Mouse (Mus musculus): ENCODE measurements at regions not wholly inside any gene's neighbourhood (a gene's known extent, or its start where the extent isn't known, plus 50 kb on each side); places are given as distances from the start of the nearest gene placed in this dataset.
A peak's percentile ranks its signal among the peaks of the same experiment; 100 is the strongest.

GRCm38 (mm10) chr2:128377176-128377575 is 213.8 kb upstream of the Spdye4c start:
- ATAC-seq (ENCODE audit: insufficient number of reproducible peaks, insufficient read depth, low FRiP score, low read depth): 0 out of 2 replicates have a peak, but pooled peaks have one; percentile 33
- 65% methylated on average over 6 of the region's 6 CpGs for WGBS
- H3K27ac ChIP-seq (ENCODE audit: low read length): no peak overlapping the region

GRCm38 (mm10) chr2:128377680-128378079 is 213.3 kb upstream of the Spdye4c start:
- no peak overlapping the region for H3K9ac ChIP-seq (replicated peaks; ENCODE audit: low read depth, low read length)
- H3K27me3 ChIP-seq (ENCODE audit: control insufficient read depth, insufficient read depth, low read length): no peaks in the 10 kb centered on the region
- no peak overlapping the region for H3K27ac ChIP-seq (ENCODE audit: low read length)
- no peak for ATAC-seq (ENCODE audit: insufficient number of reproducible peaks, insufficient read depth, low FRiP score, low read depth)
- H3K36me3 ChIP-seq (ENCODE audit: control insufficient read depth, insufficient read depth, low read length): no peaks in the 10 kb centered on the region
- WGBS: 56% methylated on average over 10 of the region's 10 CpGs
- H3K9me3 ChIP-seq (ENCODE audit: control insufficient read depth, low read depth, low read length): no peaks in the 10 kb centered on the region
- no peak overlapping the region for H3K4me3 ChIP-seq (ENCODE audit: low read depth, low read length)
- H3K4me2 ChIP-seq (replicated peaks; ENCODE audit: low read depth, low read length): no peak overlapping the region
- no peaks in the 10 kb centered on the region for H3K4me1 ChIP-seq (ENCODE audit: control insufficient read depth, insufficient read depth, low read length)

More at GRCm38 (mm10) chr2:128377176-128377575, 213.8 kb upstream of the Spdye4c start:
- Histone ChIP-seq H3K4me3 (ENCODE audit: low read depth, low read length) (no peak overlapping the region), H3K9me3 (ENCODE audit: control insufficient read depth, low read depth, low read length) (no peaks in the 10 kb centered on the region), H3K27me3 (ENCODE audit: control insufficient read depth, insufficient read depth, low read length) (no peaks in the 10 kb centered on the region), H3K9ac (replicated peaks; ENCODE audit: low read depth, low read length) (no peak overlapping the region), H3K4me1 (ENCODE audit: control insufficient read depth, insufficient read depth, low read length) (no peaks in the 10 kb centered on the region), H3K36me3 (ENCODE audit: control insufficient read depth, insufficient read depth, low read length) (no peaks in the 10 kb centered on the region), H3K4me2 (replicated peaks; ENCODE audit: low read depth, low read length) (no peak overlapping the region)

DNA sequence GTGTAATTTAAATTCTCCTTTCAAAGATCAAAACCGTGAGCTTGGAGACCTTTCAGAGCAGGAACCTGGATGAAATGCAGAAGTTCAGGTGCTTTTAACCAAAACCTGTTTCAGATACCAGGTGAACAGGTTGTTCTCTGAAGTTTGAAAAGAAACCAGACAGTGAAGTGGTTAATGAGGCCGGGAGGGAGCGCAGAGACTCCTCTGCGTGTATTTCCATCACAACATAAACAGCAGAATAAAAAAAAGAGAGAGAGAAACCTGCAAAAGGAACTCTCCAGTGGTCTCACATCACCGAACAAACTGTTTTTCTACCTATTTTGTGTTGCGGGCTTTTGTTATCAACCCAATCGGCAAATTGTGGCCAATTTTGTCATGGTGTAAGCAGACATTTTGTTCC is 212.6 kb upstream of the Spdye4c start:
- Histone ChIP-seq H3K36me3 (ENCODE audit: control insufficient read depth, insufficient read depth, low read length) (no peaks in the 10 kb centered on the region), H3K9ac (replicated peaks; ENCODE audit: low read depth, low read length) (no peak overlapping the region), H3K4me1 (ENCODE audit: control insufficient read depth, insufficient read depth, low read length) (no peaks in the 10 kb centered on the region), H3K27me3 (ENCODE audit: control insufficient read depth, insufficient read depth, low read length) (no peaks in the 10 kb centered on the region), H3K4me2 (replicated peaks; ENCODE audit: low read depth, low read length) (no peak overlapping the region), H3K27ac (ENCODE audit: low read length) (no peak overlapping the region), H3K9me3 (ENCODE audit: control insufficient read depth, low read depth, low read length) (no peaks in the 10 kb centered on the region), H3K4me3 (ENCODE audit: low read depth, low read length) (no peak overlapping the region)
- no peak for ATAC-seq (ENCODE audit: insufficient number of reproducible peaks, insufficient read depth, low FRiP score, low read depth)
- WGBS: 67% methylated on average over 7 of the region's 7 CpGs

GRCm38 (mm10) chr2:128379151-128379550 is 211.9 kb upstream of the Spdye4c start:
- no peak overlapping the region for H3K4me2 ChIP-seq (replicated peaks; ENCODE audit: low read depth, low read length)
- no peak overlapping the region for H3K4me3 ChIP-seq (ENCODE audit: low read depth, low read length)
- no peak overlapping the region for H3K27ac ChIP-seq (ENCODE audit: low read length)
- ATAC-seq (ENCODE audit: insufficient number of reproducible peaks, insufficient read depth, low FRiP score, low read depth): no peak
- no peaks in the 10 kb centered on the region for H3K27me3 ChIP-seq (ENCODE audit: control insufficient read depth, insufficient read depth, low read length)
- H3K4me1 ChIP-seq (ENCODE audit: control insufficient read depth, insufficient read depth, low read length): no peaks in the 10 kb centered on the region
- 64% methylated on average over 8 of the region's 8 CpGs for WGBS
- no peaks in the 10 kb centered on the region for H3K9me3 ChIP-seq (ENCODE audit: control insufficient read depth, low read depth, low read length)
- H3K36me3 ChIP-seq (ENCODE audit: control insufficient read depth, insufficient read depth, low read length): no peaks in the 10 kb centered on the region
- no peak overlapping the region for H3K9ac ChIP-seq (replicated peaks; ENCODE audit: low read depth, low read length)

- no peaks in the 10 kb centered on the region for H3K4me1 ChIP-seq (ENCODE audit: control insufficient read depth, insufficient read depth, low read length)
- 41% methylated on average over 8 of the region's 8 CpGs for WGBS
- no peaks in the 10 kb centered on the region for H3K27me3 ChIP-seq (ENCODE audit: control insufficient read depth, insufficient read depth, low read length)
- H3K4me2 ChIP-seq (replicated peaks; ENCODE audit: low read depth, low read length): no peak overlapping the region
- H3K27ac ChIP-seq (ENCODE audit: low read length): no peak overlapping the region
- no peaks in the 10 kb centered on the region for H3K9me3 ChIP-seq (ENCODE audit: control insufficient read depth, low read depth, low read length)
- no peak overlapping the region for H3K9ac ChIP-seq (replicated peaks; ENCODE audit: low read depth, low read length)
- H3K4me3 ChIP-seq (ENCODE audit: low read depth, low read length): no peak overlapping the region
- no peaks in the 10 kb centered on the region for H3K36me3 ChIP-seq (ENCODE audit: control insufficient read depth, insufficient read depth, low read length)
- ATAC-seq (ENCODE audit: insufficient number of reproducible peaks, insufficient read depth, low FRiP score, low read depth): no peak
Measured at GRCm38 (mm10) chr2:128379554-128379953, 211.5 kb upstream of the Spdye4c start.

DNA sequence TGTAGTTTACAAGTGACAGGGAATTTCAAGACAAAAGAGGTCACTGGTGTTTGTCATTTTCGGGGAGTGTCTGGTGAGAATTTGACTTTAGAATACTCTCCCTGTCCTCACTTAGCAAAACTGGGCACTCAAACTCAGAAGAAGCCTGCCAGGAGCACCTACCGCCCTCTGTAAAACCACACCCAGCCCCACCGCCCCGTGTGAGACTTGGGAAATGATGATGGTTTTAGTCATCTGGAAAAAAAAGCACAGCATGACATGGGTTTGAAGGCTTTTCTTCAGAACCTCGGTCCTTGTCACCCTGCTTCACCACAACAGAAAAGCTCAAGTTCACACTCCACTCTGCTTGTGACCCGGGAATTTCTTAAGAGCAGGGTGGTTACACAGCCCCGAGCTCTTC is 210.4 kb upstream of the Spdye4c start:
- Histone ChIP-seq H3K9me3 (ENCODE audit: control insufficient read depth, low read depth, low read length) (no peaks in the 10 kb centered on the region), H3K9ac (replicated peaks; ENCODE audit: low read depth, low read length) (no peak overlapping the region), H3K4me3 (ENCODE audit: low read depth, low read length) (no peak overlapping the region), H3K4me1 (ENCODE audit: control insufficient read depth, insufficient read depth, low read length) (no peaks in the 10 kb centered on the region), H3K36me3 (ENCODE audit: control insufficient read depth, insufficient read depth, low read length) (no peaks in the 10 kb centered on the region), H3K4me2 (replicated peaks; ENCODE audit: low read depth, low read length) (no peak overlapping the region), H3K27ac (ENCODE audit: low read length) (no peak overlapping the region), H3K27me3 (ENCODE audit: control insufficient read depth, insufficient read depth, low read length) (no peaks in the 10 kb centered on the region)
- ATAC-seq (ENCODE audit: insufficient number of reproducible peaks, insufficient read depth, low FRiP score, low read depth): no peak
- WGBS: 57% methylated on average over 7 of the region's 7 CpGs

DNA sequence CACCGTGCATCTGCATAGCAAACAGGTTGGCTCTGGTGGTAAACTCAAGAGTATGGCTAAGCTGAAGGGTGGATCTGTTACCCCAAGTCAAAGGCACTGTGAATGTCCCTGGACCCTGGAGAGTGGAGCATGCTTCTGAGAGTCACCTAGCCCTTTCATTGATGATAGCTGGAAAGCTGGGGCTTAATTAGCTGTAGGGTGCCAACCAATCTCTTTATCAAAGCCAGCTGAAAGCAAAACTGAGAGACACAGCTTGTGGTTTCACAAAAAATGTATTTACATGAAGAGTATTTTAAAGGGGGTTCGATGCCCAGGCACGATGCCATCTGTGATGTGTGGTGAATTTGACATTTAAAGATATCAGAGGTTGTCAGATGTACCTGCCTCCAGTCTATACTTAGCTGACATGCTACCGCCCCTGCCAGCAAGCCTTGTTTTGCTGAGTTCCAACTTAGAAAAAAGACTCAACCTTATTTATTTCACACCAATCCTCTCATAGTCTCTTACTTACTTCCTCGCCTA is 209.3 kb upstream of the Spdye4c start:
- Histone ChIP-seq H3K36me3 (ENCODE audit: control insufficient read depth, insufficient read depth, low read length) (no peaks in the 10 kb centered on the region), H3K27me3 (ENCODE audit: control insufficient read depth, insufficient read depth, low read length) (no peaks in the 10 kb centered on the region), H3K4me3 (ENCODE audit: low read depth, low read length) (no peak overlapping the region), H3K9me3 (ENCODE audit: control insufficient read depth, low read depth, low read length) (no peaks in the 10 kb centered on the region), H3K4me2 (replicated peaks; ENCODE audit: low read depth, low read length) (no peak overlapping the region), H3K4me1 (ENCODE audit: control insufficient read depth, insufficient read depth, low read length) (no peaks in the 10 kb centered on the region), H3K9ac (replicated peaks; ENCODE audit: low read depth, low read length) (no peak overlapping the region), H3K27ac (ENCODE audit: low read length) (no peak overlapping the region)
- no peak for ATAC-seq (ENCODE audit: insufficient number of reproducible peaks, insufficient read depth, low FRiP score, low read depth)
- 85% methylated on average over 5 of the region's 5 CpGs for WGBS

- 64% methylated on average over 4 of the region's 4 CpGs for WGBS
- H3K27me3 ChIP-seq (ENCODE audit: control insufficient read depth, insufficient read depth, low read length): no peaks in the 10 kb centered on the region
- ATAC-seq (ENCODE audit: insufficient number of reproducible peaks, insufficient read depth, low FRiP score, low read depth): no peak
- H3K4me3 ChIP-seq (ENCODE audit: low read depth, low read length): no peak overlapping the region
- no peaks in the 10 kb centered on the region for H3K36me3 ChIP-seq (ENCODE audit: control insufficient read depth, insufficient read depth, low read length)
- no peaks in the 10 kb centered on the region for H3K4me1 ChIP-seq (ENCODE audit: control insufficient read depth, insufficient read depth, low read length)
- H3K9me3 ChIP-seq (ENCODE audit: control insufficient read depth, low read depth, low read length): no peaks in the 10 kb centered on the region
- no peak overlapping the region for H3K9ac ChIP-seq (replicated peaks; ENCODE audit: low read depth, low read length)
- no peak overlapping the region for H3K4me2 ChIP-seq (replicated peaks; ENCODE audit: low read depth, low read length)
- no peak overlapping the region for H3K27ac ChIP-seq (ENCODE audit: low read length)
Measured at GRCm38 (mm10) chr2:128382473-128382872, 208.5 kb upstream of the Spdye4c start.

- 69% methylated on average over 10 of the region's 10 CpGs for WGBS
Measured at GRCm38 (mm10) chr2:128384612-128385011, 206.4 kb upstream of the Spdye4c start.

More at GRCm38 (mm10) chr2:128384612-128385011, 206.4 kb upstream of the Spdye4c start:
- H3K4me1 ChIP-seq (ENCODE audit: control insufficient read depth, insufficient read depth, low read length): no peaks in the 10 kb centered on the region
- H3K4me3 ChIP-seq (ENCODE audit: low read depth, low read length): no peak overlapping the region
- no peak overlapping the region for H3K9ac ChIP-seq (replicated peaks; ENCODE audit: low read depth, low read length)
- H3K4me2 ChIP-seq (replicated peaks; ENCODE audit: low read depth, low read length): no peak overlapping the region
- H3K9me3 ChIP-seq (ENCODE audit: control insufficient read depth, low read depth, low read length): no peaks in the 10 kb centered on the region
- no peak overlapping the region for H3K27ac ChIP-seq (ENCODE audit: low read length)
- no peak for ATAC-seq (ENCODE audit: insufficient number of reproducible peaks, insufficient read depth, low FRiP score, low read depth)
- no peaks in the 10 kb centered on the region for H3K27me3 ChIP-seq (ENCODE audit: control insufficient read depth, insufficient read depth, low read length)
- H3K36me3 ChIP-seq (ENCODE audit: control insufficient read depth, insufficient read depth, low read length): no peaks in the 10 kb centered on the region

Data from stomach, embryonic 14.5 days (tissue).